21 mouse cellular contexts compared by ENCODE assay signal in genomic region chr8:5482938-5483337, GRCm38 (mm10).
"Had no signal": no experiment of that assay in that cellular context is flagged by ENCODE, and none has a peak within 500 bp of the region (broad histone marks: within the 10 kb centered on the region; RNA-seq: fewer than 3 reads in every experiment).

No protein-coding gene starts in this region.

- DNase-seq: liver, postnatal 0 days; lung, adult 2 months; lung, postnatal 10 days; lung, postnatal 36 days; midbrain, embryonic 14.5 days; retina, postnatal 1 day; right cerebral cortex, adult 18-20 months; right cerebral cortex, postnatal 25 days; right cerebral cortex, postnatal 4 days; spleen, adult 18-20 months; thymus, adult 18-20 months; thymus, postnatal 14 days; thymus, postnatal 36 days had no signal

- H3K4me3 ChIP-seq: megakaryocyte, embryonic 14.5 days; midbrain, embryonic 10.5 days; midbrain, embryonic 12.5 days; myocyte; neural tube, embryonic 13.5 days; neural tube, embryonic 15.5 days had no signal

- H3K4me1 ChIP-seq: megakaryocyte, embryonic 14.5 days; midbrain, embryonic 10.5 days; midbrain, embryonic 12.5 days; neural tube, embryonic 13.5 days; neural tube, embryonic 15.5 days had no signal

- H3K27ac ChIP-seq: macrophage; midbrain, embryonic 10.5 days; midbrain, embryonic 12.5 days; neural tube, embryonic 13.5 days; neural tube, embryonic 15.5 days had no signal

- H3K36me3 ChIP-seq: midbrain, embryonic 10.5 days; midbrain, embryonic 12.5 days; neural tube, embryonic 13.5 days; neural tube, embryonic 15.5 days had no signal

- H3K9ac ChIP-seq: liver, postnatal 0 days; midbrain, embryonic 12.5 days; neural tube, embryonic 13.5 days; neural tube, embryonic 15.5 days had no signal

- H3K27me3 ChIP-seq: megakaryocyte, embryonic 14.5 days; midbrain, embryonic 12.5 days; neural tube, embryonic 13.5 days; neural tube, embryonic 15.5 days had no signal

- H3K4me2 ChIP-seq: midbrain, embryonic 12.5 days; neural tube, embryonic 13.5 days; neural tube, embryonic 15.5 days had no signal

- H3K9me3 ChIP-seq: midbrain, embryonic 10.5 days; midbrain, embryonic 12.5 days; neural tube, embryonic 13.5 days; neural tube, embryonic 15.5 days had no signal

- ATAC-seq: liver, postnatal 0 days; midbrain, embryonic 16.5 days had no signal
